Mouse (Mus musculus) limb, embryonic 15.5 days (tissue): ENCODE results near the gene Pde11a. TPM values are rescaled to one million over a fixed set of nuclear protein-coding genes. Genes with fewer than 3 reads are reported as not detected.

Experiments used
- ATAC-seq: fragments of 200-750 bp; cut with Nextera tagmentation; 2 replicates; pipeline ENCODE4 v1.8.0; 2017; ENCODE audit warnings: low read depth, moderate TSS enrichment; ENCODE audit not compliant: insufficient number of reproducible peaks, low FRiP score, low TSS enrichment
- H3K27ac ChIP-seq: fragments of 300-500 bp; sonication (generic); 2 replicates; pipeline ENCODE4 v1.5.1; 2015; ENCODE audit warnings: moderate library complexity, mild to moderate bottlenecking, inconsistent platforms
- H3K27me3 ChIP-seq: fragments of 300-500 bp; sonication (generic); 2 replicates; pipeline ENCODE4 v1.6.1; 2015; ENCODE audit warnings: inconsistent platforms
- H3K36me3 ChIP-seq: fragments of 300-500 bp; sonication (generic); 2 replicates; pipeline ENCODE4 v1.6.1; 2015; ENCODE audit warnings: inconsistent platforms
- H3K4me1 ChIP-seq: fragments of 300-500 bp; sonication (generic); 2 replicates; pipeline ENCODE4 v1.6.1; 2015; ENCODE audit warnings: inconsistent platforms
- H3K4me2 ChIP-seq: fragments of 300-500 bp; sonication (generic); 2 replicates; pipeline ENCODE4 v1.6.1; 2015; ENCODE audit warnings: mild to moderate bottlenecking, inconsistent platforms
- H3K4me3 ChIP-seq: fragments of 300-500 bp; sonication (generic); 2 replicates; pipeline ENCODE4 v1.5.1; 2015; ENCODE audit warnings: mild to moderate bottlenecking, inconsistent platforms
- H3K9ac ChIP-seq: fragments of 300-500 bp; sonication (generic); 2 replicates; pipeline ENCODE4 v1.6.1; 2015; ENCODE audit warnings: inconsistent platforms
- H3K9me3 ChIP-seq: fragments of 300-500 bp; sonication (generic); 2 replicates; pipeline ENCODE4 v1.6.1; 2016; ENCODE audit warnings: inconsistent platforms
- WGBS: fragments of 180-500 bp; shearing (Covaris S2); methylation state at CpG from one replicate; pipeline ENCODE4 v1.1.7; 2015; 5-methylcytosine and 5-hydroxymethylcytosine counted together
- polyA plus RNA-seq: library from polyadenylated mRNA; unstranded; fragments of >200 nt; fragmentation: Nextera tagmentation; extraction: Ambion mirVana; gene quantifications from 2 replicates; pipeline ENCODE4 v1.2.1, GENCODE M21; 2015

The Pde11a gene
- polyA plus RNA-seq = 0.29 and 0.50 TPM in 2 replicates

- Histone ChIP-seq H3K36me3 (no peaks in the 10 kb centered on the region), H3K4me1 (peaks cover 8% of the 10 kb centered on the region; the same call in 1 of the 2 replicates), H3K4me2 (peak within 1 kb of the TSS; percentile 93), H3K9me3 (no peaks in the 10 kb centered on the region), H3K4me3 (peak within 1 kb of the TSS; percentile 45), H3K27me3 (peaks cover 17% of the 10 kb centered on the region), H3K27ac (no peak within 1 kb of the TSS), H3K9ac (peak within 1 kb of the TSS; percentile 37; the same call in 1 of the 2 replicates)
- no peak; the same call in 1 of the 2 replicates for ATAC-seq
- 16% methylated on average over 40 of the region's 41 CpGs for WGBS
These were observed at the start of gene Pde11a for GRCm38 (mm10) chr2:76338215-76339156. Gene Pde11a (minus strand): TSS chr2:76338774.

GRCm38 (mm10) chr2:76386531-76386930 is 48.0 kb upstream of the Pde11a start:
- no peaks in the 10 kb centered on the region for H3K27me3 ChIP-seq

GRCm38 (mm10) chr2:76378646-76379045 is 40.1 kb upstream of the Pde11a start:
- peaks cover 65% of the 10 kb centered on the region for H3K36me3 ChIP-seq
- ATAC-seq = no peak
- H3K9me3 ChIP-seq = no peaks in the 10 kb centered on the region
- no peak overlapping the region for H3K9ac ChIP-seq
- H3K4me1 ChIP-seq = no peaks in the 10 kb centered on the region
- H3K27ac ChIP-seq = no peak overlapping the region
- no peaks in the 10 kb centered on the region for H3K27me3 ChIP-seq
- 95% methylated on average over 19 of the region's 19 CpGs for WGBS
- no peak overlapping the region for H3K4me2 ChIP-seq
- no peak overlapping the region for H3K4me3 ChIP-seq

More at GRCm38 (mm10) chr2:76386531-76386930, 48.0 kb upstream of the Pde11a start:
- no peak overlapping the region for H3K4me2 ChIP-seq
- H3K9ac ChIP-seq = no peak overlapping the region
- no peak overlapping the region for H3K27ac ChIP-seq
- no peaks in the 10 kb centered on the region for H3K9me3 ChIP-seq
- H3K4me3 ChIP-seq = no peak overlapping the region
- no peaks in the 10 kb centered on the region for H3K4me1 ChIP-seq
- H3K36me3 ChIP-seq = 0 out of 2 replicates have a peak, but pooled peaks cover 11% of the 10 kb centered on the region
- no peak for ATAC-seq

GRCm38 (mm10) chr2:76374544-76375206 is 36.1 kb upstream of the Pde11a start:
- H3K4me1 ChIP-seq = peaks cover 8% of the 10 kb centered on the region
- no peak overlapping the region for H3K4me3 ChIP-seq
- no peak overlapping the region for H3K9ac ChIP-seq
- no peak for ATAC-seq
- no peaks in the 10 kb centered on the region for H3K9me3 ChIP-seq
- H3K4me2 ChIP-seq = no peak overlapping the region
- H3K27ac ChIP-seq = no peak overlapping the region
- H3K36me3 ChIP-seq = peaks cover 50% of the 10 kb centered on the region
- H3K27me3 ChIP-seq = no peaks in the 10 kb centered on the region
- 90% methylated on average over 6 of the region's 6 CpGs for WGBS

GRCm38 (mm10) chr2:76372244-76372643 is 33.7 kb upstream of the Pde11a start:
- Histone ChIP-seq H3K4me3 (no peak overlapping the region), H3K9me3 (no peaks in the 10 kb centered on the region)
- no peak for ATAC-seq

GRCm38 (mm10) chr2:76370656-76370922 is 32.0 kb upstream of the Pde11a start:
- Histone ChIP-seq H3K4me1 (peaks cover 8% of the 10 kb centered on the region), H3K27ac (no peak overlapping the region), H3K4me2 (peak overlapping the region; percentile 91), H3K27me3 (no peaks in the 10 kb centered on the region), H3K9me3 (no peaks in the 10 kb centered on the region), H3K9ac (peak overlapping the region; percentile 76), H3K4me3 (peak overlapping the region; percentile 75), H3K36me3 (peaks cover 22% of the 10 kb centered on the region)
- 1% methylated on average over 7 of the region's 7 CpGs for WGBS
- no peak for ATAC-seq

More at GRCm38 (mm10) chr2:76372244-76372643, 33.7 kb upstream of the Pde11a start:
- peaks cover 28% of the 10 kb centered on the region for H3K36me3 ChIP-seq
- WGBS = 84% methylated on average over 4 of the region's 4 CpGs
- no peak overlapping the region for H3K9ac ChIP-seq
- no peak overlapping the region for H3K27ac ChIP-seq
- no peaks in the 10 kb centered on the region for H3K27me3 ChIP-seq
- H3K4me1 ChIP-seq = peaks cover 8% of the 10 kb centered on the region
- no peak overlapping the region for H3K4me2 ChIP-seq

- peaks cover 18% of the 10 kb centered on the region for H3K36me3 ChIP-seq
- peak within 1 kb of the TSS; percentile 75 for H3K4me3 ChIP-seq
- H3K27ac ChIP-seq = peak within 1 kb of the TSS; percentile 52; the same call in 1 of the 2 replicates
- H3K9me3 ChIP-seq = no peaks in the 10 kb centered on the region
- WGBS = under 1% methylated on average over 61 of the region's 61 CpGs
- peak within 1 kb of the TSS; percentile 91 for H3K4me2 ChIP-seq
- no peaks in the 10 kb centered on the region for H3K27me3 ChIP-seq
- peaks cover 8% of the 10 kb centered on the region for H3K4me1 ChIP-seq
- H3K9ac ChIP-seq = peak within 1 kb of the TSS; percentile 76
- peak; percentile 71; the same call in 1 of the 2 replicates for ATAC-seq
These were observed 31.5 kb upstream of the Pde11a start, which contains the start of gene Rbm45 for GRCm38 (mm10) chr2:76369821-76370655. Gene Rbm45 (plus strand): TSS chr2:76369984.

- H3K9ac ChIP-seq = no peak overlapping the region
- 72% methylated on average over 13 of the region's 13 CpGs for WGBS
- H3K4me2 ChIP-seq = peak overlapping the region; percentile 91; the same call in 1 of the 2 replicates
- H3K9me3 ChIP-seq = no peaks in the 10 kb centered on the region
- H3K4me3 ChIP-seq = no peak overlapping the region
- peaks cover 8% of the 10 kb centered on the region for H3K4me1 ChIP-seq
- no peak for ATAC-seq
- no peaks in the 10 kb centered on the region for H3K27me3 ChIP-seq
- no peak overlapping the region for H3K27ac ChIP-seq
- H3K36me3 ChIP-seq = peaks cover 12% of the 10 kb centered on the region
These were observed 30.5 kb upstream of the Pde11a start for GRCm38 (mm10) chr2:76368861-76369660.

GRCm38 (mm10) chr2:76367188-76367922 is 28.8 kb upstream of the Pde11a start:
- WGBS = 16% methylated on average over 9 of the region's 9 CpGs
- no peak overlapping the region for H3K4me2 ChIP-seq
- H3K36me3 ChIP-seq = no peaks in the 10 kb centered on the region

GRCm38 (mm10) chr2:76365811-76366210 is 27.2 kb upstream of the Pde11a start:
- 69% methylated on average over 4 of the region's 4 CpGs for WGBS
- Histone ChIP-seq H3K4me2 (no peak overlapping the region), H3K9me3 (no peaks in the 10 kb centered on the region), H3K4me3 (no peak overlapping the region), H3K36me3 (no peaks in the 10 kb centered on the region), H3K27ac (no peak overlapping the region), H3K27me3 (no peaks in the 10 kb centered on the region), H3K9ac (no peak overlapping the region), H3K4me1 (peaks cover 5% of the 10 kb centered on the region)
- no peak for ATAC-seq

More at GRCm38 (mm10) chr2:76367188-76367922, 28.8 kb upstream of the Pde11a start:
- peaks cover 8% of the 10 kb centered on the region for H3K4me1 ChIP-seq
- no peak overlapping the region for H3K4me3 ChIP-seq
- H3K9ac ChIP-seq = no peak overlapping the region
- no peak overlapping the region for H3K27ac ChIP-seq
- H3K9me3 ChIP-seq = no peaks in the 10 kb centered on the region
- no peaks in the 10 kb centered on the region for H3K27me3 ChIP-seq
- ATAC-seq = no peak
